Mouse (Mus musculus) MEL (cell line): ENCODE measurements around the gene Hsdl2. TPM values are rescaled to one million over a fixed set of nuclear protein-coding genes. Genes with fewer than 3 reads are reported as not detected.

Experiments
- DNase-seq: peaks from one replicate; pipeline ENCODE4 v3.0.0; 2011; ENCODE audit warnings: low read depth, low spot score
- H3K27ac ChIP-seq: 2 replicates; pipeline ENCODE4 v1.5.1; 2012; ENCODE audit warnings: low read depth, mild to moderate bottlenecking, control low read depth, low read length, moderate library complexity; ENCODE audit not compliant: control insufficient read depth
- H3K27me3 ChIP-seq, 2 experiments: fragments of 150-350 bp in 1 of 2; sonication (generic) in 1 of 2; 2 replicates each; pipeline ENCODE4 v1.6.1; 2012; ENCODE audit warnings: low read length in 2 of 2, mild to moderate bottlenecking in 2 of 2, improper control_type of control experiment in 1 of 2, moderate library complexity in 1 of 2; ENCODE audit not compliant: insufficient read depth in 2 of 2, control insufficient read depth in 1 of 2
- H3K36me3 ChIP-seq, 2 experiments: 2 replicates each; pipeline ENCODE4 v1.6.1; 2012 to 2014; ENCODE audit warnings: low read length in 2 of 2, improper control_type of control experiment in 1 of 2, inconsistent platforms in 1 of 2, mild to moderate bottlenecking in 1 of 2; ENCODE audit not compliant: insufficient read depth in 2 of 2, control insufficient read depth in 1 of 2
- H3K4me1 ChIP-seq, 2 experiments: fragments of 150-350 bp in 1 of 2; sonication (generic) in 1 of 2; 2 replicates each; pipeline ENCODE4 v1.6.1; 2012; ENCODE audit warnings: low read length in 2 of 2, improper control_type of control experiment in 1 of 2, mild to moderate bottlenecking in 1 of 2; ENCODE audit not compliant: insufficient read depth in 2 of 2, control insufficient read depth in 1 of 2
- H3K4me3 ChIP-seq, 2 experiments: fragments of 150-350 bp in 1 of 2; sonication (generic) in 1 of 2; 2 replicates each; pipeline ENCODE4 v1.5.1; 2012; ENCODE audit warnings: low read depth in 2 of 2, low read length in 2 of 2, mild to moderate bottlenecking in 2 of 2, moderate library complexity in 2 of 2, control low read depth in 1 of 2, improper control_type of control experiment in 1 of 2; ENCODE audit not compliant: control insufficient read depth in 1 of 2, insufficient read depth in 1 of 2
- H3K79me2 ChIP-seq: 2 replicates; pipeline ENCODE4 v1.6.1; 2012; ENCODE audit warnings: mild to moderate bottlenecking, low read length, moderate library complexity; ENCODE audit not compliant: control insufficient read depth, poor library complexity, insufficient read depth
- H3K9ac ChIP-seq: 2 replicates; pipeline ENCODE4 v1.6.1; 2012; ENCODE audit warnings: low read depth, mild to moderate bottlenecking, control low read depth, low read length, moderate library complexity; ENCODE audit not compliant: control insufficient read depth, poor library complexity, severe bottlenecking
- H3K9me3 ChIP-seq: fragments of 150-350 bp; sonication (generic); replicated peaks from 2 replicates; pipeline ENCODE4 v1.6.1; 2012; ENCODE audit warnings: mild to moderate bottlenecking, low read length, improper control_type of control experiment, moderate library complexity; ENCODE audit not compliant: insufficient read depth
- BHLHE40 ChIP-seq: IDR thresholded peaks from 2 replicates; pipeline ENCODE4 v1.6.1; 2012; ENCODE audit warnings: low read depth, mild to moderate bottlenecking, inconsistent platforms, low read length, improper control_type of control experiment, borderline replicate concordance
- CHD2 ChIP-seq: IDR thresholded peaks from 2 replicates; pipeline ENCODE4 v1.6.1; 2011; ENCODE audit warnings: low read length, improper control_type of control experiment
- CTCF ChIP-seq, 3 experiments: IDR thresholded peaks in 2 of 3; conservative IDR thresholded peaks in 1 of 3; 2 replicates each; pipeline ENCODE4 v1.5.1; 2011 to 2012; ENCODE audit warnings: low read length in 3 of 3, low read depth in 2 of 3, mild to moderate bottlenecking in 2 of 3, improper control_type of control experiment in 1 of 3, inconsistent platforms in 1 of 3, mixed read lengths in 1 of 3, moderate library complexity in 1 of 3; ENCODE audit not compliant: control insufficient read depth in 1 of 3, insufficient read depth in 1 of 3, poor library complexity in 1 of 3, severe bottlenecking in 1 of 3
- E2F4 ChIP-seq: IDR thresholded peaks from 2 replicates; pipeline ENCODE4 v1.6.1; 2011; ENCODE audit warnings: low read depth, low read length, improper control_type of control experiment, borderline replicate concordance
- ETS1 ChIP-seq: IDR thresholded peaks from 2 replicates; pipeline ENCODE4 v1.6.1; 2012; ENCODE audit warnings: low read depth, mild to moderate bottlenecking, inconsistent platforms, low read length, improper control_type of control experiment, moderate library complexity
- GABPA ChIP-seq: IDR thresholded peaks from 2 replicates; pipeline ENCODE4 v1.6.1; 2012; ENCODE audit warnings: low read depth, mild to moderate bottlenecking, inconsistent platforms, low read length, improper control_type of control experiment, moderate library complexity
- GATA1 ChIP-seq: IDR thresholded peaks from 2 replicates; pipeline ENCODE4 v1.6.1; 2011; ENCODE audit warnings: low read depth, low read length, improper control_type of control experiment
- JUND ChIP-seq: IDR thresholded peaks from 2 replicates; pipeline ENCODE4 v1.6.1; 2011; ENCODE audit warnings: low read depth, mild to moderate bottlenecking, improper control_type of control experiment, low read length
- MAFK ChIP-seq: IDR thresholded peaks from 2 replicates; pipeline ENCODE4 v1.6.1; 2011; ENCODE audit warnings: low read depth, mild to moderate bottlenecking, low read length, improper control_type of control experiment, borderline replicate concordance
- MAX ChIP-seq: IDR thresholded peaks from 2 replicates; pipeline ENCODE4 v1.6.1; 2011; ENCODE audit warnings: low read length, improper control_type of control experiment
- MAZ ChIP-seq: IDR thresholded peaks from 2 replicates; pipeline ENCODE4 v1.6.1; 2012; ENCODE audit warnings: low read depth, mild to moderate bottlenecking, inconsistent platforms, low read length, improper control_type of control experiment
- MEF2A ChIP-seq: IDR thresholded peaks from 2 replicates; pipeline ENCODE4 v1.6.1; 2014; ENCODE audit warnings: low read depth, mild to moderate bottlenecking, inconsistent platforms, low read length, improper control_type of control experiment; ENCODE audit not compliant: poor library complexity, insufficient replicate concordance, severe bottlenecking; ENCODE audit errors: extremely low read depth
- MXI1 ChIP-seq: IDR thresholded peaks from 2 replicates; pipeline ENCODE4 v1.6.1; 2011; ENCODE audit warnings: mild to moderate bottlenecking, low read depth, low read length, improper control_type of control experiment
- MYC ChIP-seq: IDR thresholded peaks from 2 replicates; pipeline ENCODE4 v1.6.1; 2011; ENCODE audit warnings: low read depth, mild to moderate bottlenecking, low read length, improper control_type of control experiment, moderate library complexity
- NELFE ChIP-seq: IDR thresholded peaks from 2 replicates; pipeline ENCODE4 v1.6.1; 2011; ENCODE audit warnings: low read depth, low read length, improper control_type of control experiment
- NRF1 ChIP-seq: IDR thresholded peaks from 2 replicates; pipeline ENCODE4 v1.6.1; 2014; ENCODE audit warnings: low read depth, mild to moderate bottlenecking, inconsistent platforms, low read length, improper control_type of control experiment, moderate library complexity; ENCODE audit not compliant: poor library complexity, insufficient read depth, severe bottlenecking
- POLR2A ChIP-seq, 2 experiments: IDR thresholded peaks; 2 replicates each; pipeline ENCODE4 v1.6.1; 2011 to 2012; ENCODE audit warnings: low read length in 2 of 2, mild to moderate bottlenecking in 2 of 2, control low read depth in 1 of 2, improper control_type of control experiment in 1 of 2, low read depth in 1 of 2, moderate library complexity in 1 of 2; ENCODE audit not compliant: control insufficient read depth in 1 of 2, insufficient read depth in 1 of 2, poor library complexity in 1 of 2
- POLR2AphosphoS2 ChIP-seq: IDR thresholded peaks from 2 replicates; pipeline ENCODE4 v1.6.1; 2011; ENCODE audit warnings: low read length, improper control_type of control experiment
- POLR2AphosphoS5 ChIP-seq: IDR thresholded peaks from 2 replicates; pipeline ENCODE4 v1.6.1; 2012; ENCODE audit warnings: low read depth, borderline replicate concordance, mild to moderate bottlenecking, inconsistent platforms, low read length, moderate library complexity, mixed read lengths
- RCOR1 ChIP-seq: IDR thresholded peaks from 2 replicates; pipeline ENCODE4 v1.6.1; 2012; ENCODE audit warnings: low read depth, mild to moderate bottlenecking, inconsistent platforms, low read length, improper control_type of control experiment
- SMC3 ChIP-seq: IDR thresholded peaks from 2 replicates; pipeline ENCODE4 v1.6.1; 2011; ENCODE audit warnings: low read depth, low read length, improper control_type of control experiment
- TBP ChIP-seq: IDR thresholded peaks from 2 replicates; pipeline ENCODE4 v1.8.0; 2011; ENCODE audit warnings: low read depth, low read length, improper control_type of control experiment
- USF2 ChIP-seq, 2 experiments: IDR thresholded peaks; 2 replicates each; pipeline ENCODE4 v1.6.1; 2011 to 2012; ENCODE audit warnings: improper control_type of control experiment in 2 of 2, low read length in 2 of 2, borderline replicate concordance in 1 of 2, inconsistent platforms in 1 of 2, low read depth in 1 of 2, mild to moderate bottlenecking in 1 of 2; ENCODE audit not compliant: insufficient read depth in 1 of 2
- ZC3H11A ChIP-seq: IDR thresholded peaks from 2 replicates; pipeline ENCODE4 v1.6.1; 2012; ENCODE audit warnings: low read depth, mild to moderate bottlenecking, inconsistent platforms, low read length, improper control_type of control experiment
- ZMIZ1 ChIP-seq: IDR thresholded peaks from 2 replicates; pipeline ENCODE4 v1.6.1; 2012; ENCODE audit warnings: low read depth, mild to moderate bottlenecking, inconsistent platforms, low read length, improper control_type of control experiment, moderate library complexity
- polyA plus RNA-seq, 2 experiments: library from polyadenylated mRNA; stranded (reverse) in 1 of 2; unstranded in 1 of 2; fragments of >175 nt in 1 of 2; fragments of >200 nt in 1 of 2; gene quantifications; 2 replicates each; pipeline versions ENCODE4 v1.2.1 to v1.2.4; 2012; ENCODE audit warnings: low replicate concordance in 2 of 2, low read depth in 1 of 2; ENCODE audit not compliant: insufficient read length in 2 of 2, insufficient read depth in 1 of 2, missing spikeins in 1 of 2
- total RNA-seq: library from RNA; depleted of rRNA; stranded (reverse); fragments of 300-350 nt; gene quantifications from 2 replicates; pipeline ENCODE4 v1.2.3, GENCODE M21; 2012

Hsdl2 gene
- total and polyA plus RNA-seq, 3 experiments = 8.4 to 15.0 TPM; not detected in 1

- no peak for TF ChIP-seq MXI1
- TF ChIP-seq GABPA = no peak
- TF ChIP-seq MAFK = no peak
- no peak for TF ChIP-seq ETS1
- TF ChIP-seq POLR2AphosphoS2 = no peak
- TF ChIP-seq MYC = no peak
- TF ChIP-seq TBP = no peak
- Histone ChIP-seq H3K9ac (no peak overlapping the region), H3K27ac (no peak overlapping the region), H3K36me3 (peaks cover 0 to 22% of the 10 kb centered on the region in 2 experiments; a peak in 2 of 4 replicates), H3K79me2 (peaks cover 2% of the 10 kb centered on the region; the same call in 1 of the 2 replicates), H3K4me3 (no peak overlapping the region), H3K4me1 (peaks cover 13 to 21% of the 10 kb centered on the region in 2 experiments), H3K27me3 (no peaks in the 10 kb centered on the region), H3K9me3 (no peaks in the 10 kb centered on the region)
- no peak for DNase-seq
Observed at GRCm38 (mm10) chr4:59640720-59641119, 59.4 kb downstream of the Hsdl2 start.

- Histone ChIP-seq H3K79me2 (peaks cover 2% of the 10 kb centered on the region; the same call in 1 of the 2 replicates), H3K4me3 (no peak overlapping the region), H3K27ac (no peak overlapping the region), H3K4me1 (peaks cover 13 to 22% of the 10 kb centered on the region in 2 experiments), H3K27me3 (no peaks in the 10 kb centered on the region), H3K36me3 (peaks cover 0 to 29% of the 10 kb centered on the region in 2 experiments; a peak in 2 of 4 replicates), H3K9ac (no peak overlapping the region), H3K9me3 (no peaks in the 10 kb centered on the region)
- DNase-seq = no peak
- TF ChIP-seq MAZ = no peak
Observed at GRCm38 (mm10) chr4:59642039-59642438, 60.7 kb downstream of the Hsdl2 start.

- TF ChIP-seq NRF1 = no peak
- no peak for TF ChIP-seq BHLHE40
- no peak for TF ChIP-seq ZMIZ1
- no peak for TF ChIP-seq TBP
- TF ChIP-seq NELFE = no peak
- no peak for TF ChIP-seq MAX
- TF ChIP-seq GABPA = no peak
- TF ChIP-seq POLR2AphosphoS5 = no peak
- no peak for TF ChIP-seq POLR2AphosphoS2
- TF ChIP-seq CHD2 = no peak
- no peak for TF ChIP-seq MEF2A
- TF ChIP-seq RCOR1 = no peak
- no peak for TF ChIP-seq E2F4
- no peak for TF ChIP-seq ZC3H11A
- no peak for TF ChIP-seq CTCF (IDR thresholded peaks at IDR 0.05 in 2 of 3, conservative IDR thresholded peaks at IDR 0.05 in 1 of 3; ENCODE audit: control insufficient read depth in 1 of 3, insufficient read depth in 1 of 3, low read depth in 2 of 3, low read length in 3 of 3, poor library complexity in 1 of 3, severe bottlenecking in 1 of 3)
- TF ChIP-seq POLR2A (IDR thresholded peaks at IDR 0.05; ENCODE audit: control insufficient read depth in 1 of 2, insufficient read depth in 1 of 2, low read depth in 1 of 2, low read length in 2 of 2, poor library complexity in 1 of 2) = no peak
- no peak for TF ChIP-seq JUND
- no peak for TF ChIP-seq USF2 (IDR thresholded peaks at IDR 0.05; ENCODE audit: borderline replicate concordance in 1 of 2, insufficient read depth in 1 of 2, low read depth in 1 of 2, low read length in 2 of 2)
- no peak for TF ChIP-seq SMC3
- TF ChIP-seq GATA1 = no peak
- TF ChIP-seq, all 39 proteins: peak for 0
- DNase-seq = no peak
- Histone ChIP-seq H3K36me3 (peaks cover 0 to 29% of the 10 kb centered on the region in 2 experiments; a peak in 2 of 4 replicates), H3K27ac (no peak overlapping the region), H3K4me1 (peaks cover 13 to 22% of the 10 kb centered on the region in 2 experiments), H3K79me2 (peaks cover 2% of the 10 kb centered on the region; the same call in 1 of the 2 replicates), H3K4me3 (no peak overlapping the region), H3K27me3 (no peaks in the 10 kb centered on the region), H3K9ac (no peak overlapping the region), H3K9me3 (no peaks in the 10 kb centered on the region)
Observed at GRCm38 (mm10) chr4:59642657-59643056, 61.3 kb downstream of the Hsdl2 start.
